Mouse (Mus musculus): Measurements from ENCODE around the gene Rbfox3.
A peak's percentile ranks its signal among the peaks of the same experiment; 100 is the strongest.

Rbfox3 gene

DNA sequence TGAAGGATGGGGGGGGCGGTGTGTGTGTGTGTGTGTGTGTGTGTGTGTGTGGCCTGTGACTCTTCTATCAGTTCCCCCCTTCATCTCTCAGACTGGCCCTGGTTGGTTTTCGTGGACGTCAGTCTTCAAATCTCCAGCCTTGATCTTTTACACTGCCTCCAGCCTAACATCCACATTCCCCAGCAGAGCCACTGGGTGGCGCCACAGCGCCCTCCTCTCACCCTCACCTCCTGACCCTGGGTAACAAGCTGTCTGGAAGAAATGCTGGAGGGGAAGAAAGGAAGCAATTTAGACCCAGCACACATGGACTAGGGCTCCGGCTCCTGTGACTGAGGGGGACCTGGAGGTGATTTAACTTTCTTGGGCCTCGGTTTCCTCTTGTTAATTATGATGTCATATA, 173.1 kb downstream of the Rbfox3 start:
- H3K36me3 ChIP-seq (ENCODE audit: control insufficient read depth, insufficient read depth, low read length, poor library complexity, severe bottlenecking) = no peaks in the 10 kb centered on the region
- DNase-seq (ENCODE audit: low read depth, low spot score) = peak; percentile 19

GRCm38 (mm10) chr11:118737821-118738220, 173.6 kb downstream of the Rbfox3 start:
- no peak for DNase-seq (ENCODE audit: low read depth, low spot score)
- Histone ChIP-seq H3K36me3 (ENCODE audit: control insufficient read depth, insufficient read depth, low read length, poor library complexity, severe bottlenecking) (no peaks in the 10 kb centered on the region), H3K27me3 (ENCODE audit: control insufficient read depth, insufficient read depth, low read length, poor library complexity, severe bottlenecking) (no peaks in the 10 kb centered on the region)

More for the DNA sequence above, 173.1 kb downstream of the Rbfox3 start:
- no peaks in the 10 kb centered on the region for H3K27me3 ChIP-seq (ENCODE audit: control insufficient read depth, insufficient read depth, low read length, poor library complexity, severe bottlenecking)

DNA sequence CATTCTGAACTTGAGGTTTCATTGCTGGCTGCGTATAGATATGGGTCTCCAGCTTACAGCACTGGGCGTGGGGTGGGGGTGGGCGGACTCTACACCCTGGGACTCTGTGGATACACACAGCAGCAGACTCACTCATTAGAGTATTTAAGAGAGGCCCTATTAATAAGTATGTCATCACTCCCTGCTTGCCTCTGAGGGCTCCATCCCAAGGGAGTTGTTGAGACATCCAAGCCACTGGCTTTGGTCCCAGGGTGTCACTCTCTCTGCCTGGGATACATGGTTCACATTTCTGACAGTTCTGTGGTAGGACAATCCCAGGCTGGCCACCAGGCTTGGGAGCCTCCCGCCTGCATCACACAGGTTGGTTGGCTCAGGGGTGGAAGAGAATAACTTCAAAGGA, 174.4 kb downstream of the Rbfox3 start:
- Histone ChIP-seq H3K36me3 (ENCODE audit: control insufficient read depth, insufficient read depth, low read length, poor library complexity, severe bottlenecking) (no peaks in the 10 kb centered on the region), H3K27me3 (ENCODE audit: control insufficient read depth, insufficient read depth, low read length, poor library complexity, severe bottlenecking) (no peaks in the 10 kb centered on the region)
- no peak for DNase-seq (ENCODE audit: low read depth, low spot score)

GRCm38 (mm10) chr11:118731655-118732054, 179.7 kb downstream of the Rbfox3 start:
- Histone ChIP-seq H3K27me3 (ENCODE audit: control insufficient read depth, insufficient read depth, low read length, poor library complexity, severe bottlenecking) (no peaks in the 10 kb centered on the region), H3K36me3 (ENCODE audit: control insufficient read depth, insufficient read depth, low read length, poor library complexity, severe bottlenecking) (no peaks in the 10 kb centered on the region)
- no peak for DNase-seq (ENCODE audit: low read depth, low spot score)

DNA sequence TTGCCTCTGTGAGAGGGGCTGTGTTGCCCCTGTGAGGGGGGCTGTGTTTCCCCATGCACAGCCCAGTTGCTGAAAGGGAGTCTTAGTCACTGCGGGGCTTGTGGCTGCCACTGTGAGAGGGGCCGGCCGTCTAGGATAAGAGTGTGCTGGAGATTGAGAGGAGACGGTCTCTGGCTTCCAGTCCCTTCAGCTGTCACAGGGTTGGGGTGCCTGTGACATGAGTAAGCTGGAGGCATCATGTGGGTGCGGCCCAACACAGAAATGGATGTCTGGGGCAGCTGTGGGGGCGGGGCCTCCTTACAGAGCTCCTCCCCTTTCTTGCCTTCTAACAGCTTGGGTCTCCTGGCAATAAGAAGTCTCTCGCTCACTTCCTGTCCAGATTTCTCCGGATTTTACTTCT, 182.0 kb downstream of the Rbfox3 start:
- no peak for DNase-seq (ENCODE audit: low read depth, low spot score)

DNA sequence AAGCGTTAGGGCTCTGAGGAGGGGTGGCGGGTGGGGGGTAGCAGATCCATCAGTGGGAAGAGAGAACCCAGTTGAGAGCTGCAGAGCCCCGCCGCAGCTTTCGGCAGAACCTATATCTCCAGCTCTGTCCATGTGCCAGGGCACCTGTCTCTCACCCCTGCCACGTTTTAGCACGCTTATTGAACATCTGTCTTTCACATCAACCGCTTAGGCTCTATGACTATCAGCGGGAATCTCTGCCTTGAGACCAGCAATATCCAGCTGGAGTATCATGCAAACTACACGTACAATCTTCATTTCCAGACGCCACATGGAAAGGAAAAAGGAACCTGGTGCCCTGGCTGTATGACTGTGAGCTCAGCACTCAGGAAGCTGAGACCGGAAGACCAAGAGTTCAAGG, 182.6 kb downstream of the Rbfox3 start:
- Histone ChIP-seq H3K36me3 (ENCODE audit: control insufficient read depth, insufficient read depth, low read length, poor library complexity, severe bottlenecking) (no peaks in the 10 kb centered on the region), H3K27me3 (ENCODE audit: control insufficient read depth, insufficient read depth, low read length, poor library complexity, severe bottlenecking) (no peaks in the 10 kb centered on the region)
- no peak for DNase-seq (ENCODE audit: low read depth, low spot score)

More for the DNA sequence above, 182.0 kb downstream of the Rbfox3 start:
- H3K27me3 ChIP-seq (ENCODE audit: control insufficient read depth, insufficient read depth, low read length, poor library complexity, severe bottlenecking) = no peaks in the 10 kb centered on the region
- H3K36me3 ChIP-seq (ENCODE audit: control insufficient read depth, insufficient read depth, low read length, poor library complexity, severe bottlenecking) = no peaks in the 10 kb centered on the region

DNA sequence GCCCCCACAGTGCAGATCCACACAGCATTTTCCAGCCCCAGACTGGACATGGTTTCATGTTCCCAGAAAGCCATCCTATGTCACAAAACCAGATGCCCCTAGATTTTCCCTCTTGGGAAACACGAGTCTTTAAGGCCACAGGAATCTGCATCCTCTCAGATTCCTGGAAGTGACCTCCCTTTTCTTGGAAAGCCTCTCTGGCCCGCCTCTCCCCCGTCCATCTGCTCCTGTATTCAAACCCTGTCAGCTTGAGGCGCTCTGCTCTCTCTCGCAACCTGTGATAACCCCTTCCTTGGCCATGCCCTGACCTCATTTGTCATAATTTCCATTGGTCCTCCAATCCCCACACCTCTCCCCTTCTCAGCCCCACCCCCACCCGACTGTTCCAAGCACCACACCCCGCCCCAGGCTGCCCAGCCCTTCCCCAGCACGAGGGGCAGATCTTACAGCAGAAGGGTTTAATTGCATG, 183.3 kb downstream of the Rbfox3 start:
- H3K36me3 ChIP-seq (ENCODE audit: control insufficient read depth, insufficient read depth, low read length, poor library complexity, severe bottlenecking) = no peaks in the 10 kb centered on the region
- no peak for DNase-seq (ENCODE audit: low read depth, low spot score)
- no peaks in the 10 kb centered on the region for H3K27me3 ChIP-seq (ENCODE audit: control insufficient read depth, insufficient read depth, low read length, poor library complexity, severe bottlenecking)

GRCm38 (mm10) chr11:118726430-118726829, 185.0 kb downstream of the Rbfox3 start:
- H3K36me3 ChIP-seq (ENCODE audit: control insufficient read depth, insufficient read depth, low read length, poor library complexity, severe bottlenecking) = no peaks in the 10 kb centered on the region
- no peaks in the 10 kb centered on the region for H3K27me3 ChIP-seq (ENCODE audit: control insufficient read depth, insufficient read depth, low read length, poor library complexity, severe bottlenecking)
- no peak for DNase-seq (ENCODE audit: low read depth, low spot score)

DNA sequence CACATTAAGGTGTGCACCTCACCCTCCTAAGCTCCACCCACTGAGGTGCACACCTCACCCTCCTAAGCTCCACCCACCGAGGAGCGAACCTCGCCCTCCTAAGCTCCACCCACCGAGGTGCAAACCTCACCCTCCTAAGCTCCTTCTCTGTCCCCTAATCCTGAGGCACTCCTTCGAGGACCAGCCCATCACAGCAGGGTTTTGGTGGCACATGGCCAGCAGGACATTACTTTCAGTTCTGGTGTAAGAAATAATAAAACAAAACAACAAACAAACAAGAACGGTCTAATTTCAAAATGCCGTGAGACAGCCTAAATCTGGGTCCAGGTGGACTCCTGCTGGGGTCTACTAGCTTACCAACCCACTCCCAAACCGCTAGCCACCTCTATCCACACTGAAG, 187.0 kb downstream of the Rbfox3 start:
- Histone ChIP-seq H3K27me3 (ENCODE audit: control insufficient read depth, insufficient read depth, low read length, poor library complexity, severe bottlenecking) (no peaks in the 10 kb centered on the region), H3K36me3 (ENCODE audit: control insufficient read depth, insufficient read depth, low read length, poor library complexity, severe bottlenecking) (no peaks in the 10 kb centered on the region)
- DNase-seq (ENCODE audit: low read depth, low spot score) = no peak

DNA sequence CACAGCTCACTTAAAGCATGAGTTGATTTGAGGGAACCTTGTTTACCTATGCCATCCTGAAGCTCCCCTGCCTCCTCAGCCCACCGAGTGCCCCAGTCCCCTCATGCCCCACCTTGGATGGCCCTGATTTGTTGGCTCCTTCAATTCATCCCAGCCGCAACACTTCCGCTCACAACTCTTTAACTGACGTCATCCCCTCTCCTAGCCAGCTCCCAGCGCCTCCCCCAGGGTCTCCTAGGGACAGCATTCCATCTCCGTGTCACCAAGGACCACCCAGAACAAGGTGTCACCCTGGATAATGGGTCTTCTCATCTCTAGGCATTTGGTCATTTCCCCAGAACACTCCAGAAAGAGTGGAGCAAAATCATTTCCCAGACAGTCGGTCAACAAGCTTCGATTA, 188.2 kb downstream of the Rbfox3 start:
- Histone ChIP-seq H3K36me3 (ENCODE audit: control insufficient read depth, insufficient read depth, low read length, poor library complexity, severe bottlenecking) (no peaks in the 10 kb centered on the region), H3K27me3 (ENCODE audit: control insufficient read depth, insufficient read depth, low read length, poor library complexity, severe bottlenecking) (no peaks in the 10 kb centered on the region)
- no peak for DNase-seq (ENCODE audit: low read depth, low spot score)

DNA sequence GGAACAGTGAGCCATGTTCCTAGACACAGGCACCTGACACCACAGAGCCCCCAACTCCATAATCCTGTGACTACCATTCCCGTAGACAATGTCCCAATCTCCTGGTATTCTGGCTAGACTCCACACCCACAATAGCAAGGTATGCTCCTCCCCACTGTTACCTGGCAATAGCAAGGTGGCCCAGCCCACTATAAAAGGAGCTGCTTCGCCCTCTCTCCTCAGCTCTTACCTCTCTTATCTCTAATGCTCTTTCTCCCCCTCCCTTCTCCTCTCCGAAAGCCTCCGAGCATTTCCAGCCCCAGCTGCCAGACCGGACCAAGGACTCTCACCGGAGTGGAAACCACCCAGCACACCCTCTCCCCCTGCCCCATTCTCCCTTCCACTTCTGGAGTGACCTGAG, 189.5 kb downstream of the Rbfox3 start:
- DNase-seq (ENCODE audit: low read depth, low spot score) = no peak
- Histone ChIP-seq H3K27me3 (ENCODE audit: control insufficient read depth, insufficient read depth, low read length, poor library complexity, severe bottlenecking) (no peaks in the 10 kb centered on the region), H3K36me3 (ENCODE audit: control insufficient read depth, insufficient read depth, low read length, poor library complexity, severe bottlenecking) (no peaks in the 10 kb centered on the region)

DNA sequence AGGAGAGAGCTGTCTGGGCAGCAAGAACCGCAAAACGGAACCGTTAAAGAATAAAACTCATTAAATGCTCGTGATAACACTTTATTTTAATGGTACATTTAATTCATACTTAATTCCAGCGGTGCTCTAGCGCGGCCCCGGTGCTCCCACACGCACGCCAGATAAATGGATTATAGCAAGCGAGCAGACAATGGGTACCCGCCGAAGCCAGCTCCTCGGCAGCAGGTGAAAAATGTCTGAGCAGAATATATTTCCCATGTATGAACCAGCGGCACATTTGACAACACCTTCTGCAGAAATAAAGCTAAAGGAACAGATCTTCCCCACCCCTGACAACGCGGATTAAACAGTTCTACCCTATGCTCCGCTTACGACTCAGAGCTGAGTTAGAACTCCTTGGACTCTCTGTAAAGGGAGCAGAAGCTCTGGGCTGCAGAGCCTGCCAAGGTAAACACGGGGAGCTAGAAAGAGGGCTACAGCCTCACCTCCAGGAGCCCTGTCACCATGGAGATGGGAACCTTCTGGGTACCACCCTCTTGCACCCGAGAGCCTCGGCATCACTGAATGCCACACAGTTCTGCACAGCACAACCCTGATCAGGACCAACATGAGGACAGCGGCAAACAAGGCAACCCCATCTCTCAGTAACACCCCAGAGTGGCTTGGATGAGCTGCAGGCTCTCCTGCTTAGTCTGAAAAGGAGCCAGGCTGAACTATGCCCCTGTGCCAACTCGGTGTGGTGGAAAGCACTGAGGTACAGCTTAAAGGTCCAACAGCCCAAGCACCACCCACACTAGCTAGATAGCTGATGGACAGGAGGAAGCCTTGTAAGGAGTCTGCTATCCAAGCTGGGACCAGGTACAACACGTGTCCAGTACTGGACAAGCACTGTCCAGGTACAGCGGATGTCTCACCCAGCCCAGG, 196.5 kb downstream of the Rbfox3 start:
- H3K27me3 ChIP-seq (ENCODE audit: control insufficient read depth, insufficient read depth, low read length, poor library complexity, severe bottlenecking) = no peaks in the 10 kb centered on the region
- H3K36me3 ChIP-seq (ENCODE audit: control insufficient read depth, insufficient read depth, low read length, poor library complexity, severe bottlenecking) = no peaks in the 10 kb centered on the region
- DNase-seq (ENCODE audit: low read depth, low spot score) = no peak

GRCm38 (mm10) chr11:118712761-118713160, 198.6 kb downstream of the Rbfox3 start:
- no peaks in the 10 kb centered on the region for H3K27me3 ChIP-seq (ENCODE audit: control insufficient read depth, insufficient read depth, low read length, poor library complexity, severe bottlenecking)
- no peaks in the 10 kb centered on the region for H3K36me3 ChIP-seq (ENCODE audit: control insufficient read depth, insufficient read depth, low read length, poor library complexity, severe bottlenecking)
- no peak for DNase-seq (ENCODE audit: low read depth, low spot score)

DNA sequence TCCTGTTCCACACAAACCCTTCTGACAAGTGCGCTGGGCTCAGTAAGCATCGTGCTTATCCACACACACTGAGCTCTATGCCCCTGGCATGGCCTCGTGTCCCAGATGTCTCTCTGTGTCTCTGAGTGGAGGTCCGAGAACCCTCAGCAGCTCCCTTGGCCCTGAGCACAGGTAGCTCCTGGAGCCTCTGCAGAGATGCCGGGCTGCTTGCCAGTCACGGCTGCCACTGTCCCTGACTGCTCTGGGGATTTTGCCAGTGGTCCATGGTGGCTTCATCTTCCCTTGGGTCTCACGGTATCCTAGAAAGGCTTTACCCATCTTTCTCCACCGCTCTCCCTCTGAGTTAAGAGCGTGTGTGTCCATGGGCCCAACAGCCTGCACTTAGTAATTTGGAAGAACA, 199.3 kb downstream of the Rbfox3 start:
- Histone ChIP-seq H3K27me3 (ENCODE audit: control insufficient read depth, insufficient read depth, low read length, poor library complexity, severe bottlenecking) (no peaks in the 10 kb centered on the region), H3K36me3 (ENCODE audit: control insufficient read depth, insufficient read depth, low read length, poor library complexity, severe bottlenecking) (no peaks in the 10 kb centered on the region)
- no peak for DNase-seq (ENCODE audit: low read depth, low spot score)

GRCm38 (mm10) chr11:118710035-118710434, 201.4 kb downstream of the Rbfox3 start:
- DNase-seq (ENCODE audit: low read depth, low spot score) = no peak
- Histone ChIP-seq H3K36me3 (ENCODE audit: control insufficient read depth, insufficient read depth, low read length, poor library complexity, severe bottlenecking) (no peaks in the 10 kb centered on the region), H3K27me3 (ENCODE audit: control insufficient read depth, insufficient read depth, low read length, poor library complexity, severe bottlenecking) (no peaks in the 10 kb centered on the region)

Data from splenic B cell, adult 2 months (primary cell).